Mouse (Mus musculus) olfactory bulb, adult 2 months (tissue): ENCODE data around the gene Zfp28. TPM values are rescaled to one million over a fixed set of nuclear protein-coding genes. Genes with fewer than 3 reads are reported as not detected.
A peak's percentile ranks its signal among the peaks of the same experiment; 100 is the strongest.

ENCODE experiments used
- H3K27ac ChIP-seq: fragments of 200-500 bp; 2 replicates; pipeline ENCODE4 v1.5.1; 2012; ENCODE audit warnings: low read depth, low read length; ENCODE audit not compliant: insufficient read depth
- H3K4me1 ChIP-seq: fragments of 200-500 bp; 2 replicates; pipeline ENCODE4 v1.6.1; 2012; ENCODE audit warnings: low read length; ENCODE audit not compliant: control insufficient read depth, insufficient read depth
- H3K4me3 ChIP-seq: fragments of 200-500 bp; 2 replicates; pipeline ENCODE4 v1.5.1; 2012; ENCODE audit warnings: mild to moderate bottlenecking, low read depth, low read length, moderate library complexity; ENCODE audit not compliant: insufficient read depth
- CTCF ChIP-seq: fragments of 200-500 bp; IDR thresholded peaks from 2 replicates; pipeline ENCODE4 v1.5.1; 2012; ENCODE audit warnings: low read depth, mild to moderate bottlenecking, low read length, moderate library complexity; ENCODE audit not compliant: insufficient read depth
- POLR2A ChIP-seq: fragments of 200-500 bp; IDR thresholded peaks from 2 replicates; pipeline ENCODE4 v1.6.1; 2012; ENCODE audit warnings: mild to moderate bottlenecking, low read depth, low read length, moderate library complexity; ENCODE audit not compliant: insufficient read depth
- WGBS: fragments of 180-500 bp; shearing (Covaris S2); methylation state at CpG from one replicate; pipeline ENCODE4 v1.1.7; 2018; 5-methylcytosine and 5-hydroxymethylcytosine counted together
- polyA plus RNA-seq: library from polyadenylated mRNA; stranded (reverse); fragments of >200 nt; gene quantifications from 2 replicates; pipeline ENCODE4 v1.2.4, GENCODE M21; 2012; ENCODE audit warnings: low replicate concordance; ENCODE audit not compliant: missing spikeins, insufficient read depth, insufficient read length

The Zfp28 gene
- polyA plus RNA-seq, 1 experiment: not detected

GRCm38 (mm10) chr7:6429381-6429780 lies 46.3 kb downstream of the Zfp28 start:
- 83% methylated on average over 3 of the region's 3 CpGs for WGBS

DNA sequence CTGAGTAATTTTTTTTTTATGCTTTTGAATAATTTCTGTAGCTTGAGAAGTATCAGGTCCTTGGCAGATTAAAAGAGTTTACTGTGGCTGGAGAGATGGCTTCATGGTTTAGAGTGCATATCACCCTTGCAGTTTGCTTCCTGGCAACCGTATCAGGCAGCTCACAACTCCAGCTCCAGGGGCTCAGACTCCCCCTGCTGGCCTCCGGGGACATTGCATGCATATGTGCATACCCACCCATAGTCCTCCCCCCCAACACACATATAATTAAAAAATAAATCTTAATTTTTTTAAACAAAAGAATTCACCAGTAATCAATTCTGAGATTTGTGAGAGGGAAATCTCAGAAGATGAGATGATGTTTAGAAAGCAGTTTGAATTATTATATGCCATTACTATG lies 47.2 kb downstream of the Zfp28 start:
- no peak overlapping the region for H3K4me3 ChIP-seq
- 34% methylated on average over 2 of the region's 2 CpGs for WGBS
- TF ChIP-seq CTCF (peak; percentile 30; the same call in 1 of the 2 replicates), POLR2A (no peak)
- H3K4me1 ChIP-seq: peaks cover under 1% of the 10 kb centered on the region; the same call in 1 of the 2 replicates
- H3K27ac ChIP-seq: no peak overlapping the region

More at GRCm38 (mm10) chr7:6429381-6429780, 46.3 kb downstream of the Zfp28 start:
- TF ChIP-seq CTCF: no peak
- TF ChIP-seq POLR2A: no peak
- H3K4me3 ChIP-seq: no peak overlapping the region
- no peak overlapping the region for H3K27ac ChIP-seq
- no peaks in the 10 kb centered on the region for H3K4me1 ChIP-seq

- no peak within 1 kb of the TSS for H3K4me3 ChIP-seq
- H3K4me1 ChIP-seq: peaks cover 3% of the 10 kb centered on the region; the same call in 1 of the 2 replicates
- H3K27ac ChIP-seq: no peak within 1 kb of the TSS
- 78% methylated on average over 3 of the region's 3 CpGs for WGBS
- TF ChIP-seq CTCF (no peak), POLR2A (no peak)
Observed at GRCm38 (mm10) chr7:6438388-6438787, 55.3 kb downstream of the Zfp28 start, which contains the start of gene Olfr1344. Olfr1344 (plus strand) TSS chr7:6438688.

DNA sequence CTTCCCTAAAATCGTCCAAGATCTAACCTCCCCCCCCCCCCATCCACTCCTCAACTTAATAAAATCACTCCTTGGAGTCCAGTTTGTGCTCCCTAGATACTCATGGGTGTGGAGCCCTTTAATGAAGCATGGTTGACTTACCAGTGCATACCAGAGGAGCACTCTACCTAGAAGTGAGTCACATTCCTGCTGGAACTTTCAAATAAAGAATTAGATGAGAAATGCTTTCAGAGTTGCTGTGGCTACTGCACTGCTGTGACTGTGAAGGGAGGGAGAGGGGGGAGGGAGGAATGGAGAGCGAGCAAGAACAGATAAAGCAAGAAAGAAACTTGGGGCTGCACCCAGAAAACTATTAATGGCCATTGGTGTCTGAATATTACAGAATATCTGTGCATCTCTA lies 58.1 kb downstream of the Zfp28 start:
- Histone ChIP-seq H3K4me1 (no peaks in the 10 kb centered on the region), H3K27ac (no peak overlapping the region), H3K4me3 (no peak overlapping the region)
- WGBS: 61% methylated on average over 2 of the region's 2 CpGs
- TF ChIP-seq CTCF (no peak), POLR2A (no peak)

Other genes starting within 250 kb of the Zfp28 start
- not detected in 2 replicates for gene Zfp787, start 227.3 kb upstream of the Zfp28 start, polyA plus RNA-seq
- gene Zfp444, start 211.1 kb upstream of the Zfp28 start, polyA plus RNA-seq: not detected in 2 replicates
- gene Galp, start 186.2 kb upstream of the Zfp28 start, polyA plus RNA-seq: not detected in 2 replicates
- gene Zscan5b, start 161.0 kb upstream of the Zfp28 start, polyA plus RNA-seq: not detected in 2 replicates
- not detected in 2 replicates for gene Epp13, start 130.6 kb upstream of the Zfp28 start, polyA plus RNA-seq
- not detected in 2 replicates for gene Zfp667, start 96.7 kb upstream of the Zfp28 start, polyA plus RNA-seq
- not detected in 2 replicates for gene Zfp583, start 52.0 kb upstream of the Zfp28 start, polyA plus RNA-seq
- not detected in 2 replicates for gene Gm3854, start 39.5 kb upstream of the Zfp28 start, polyA plus RNA-seq
- gene Zfp78, start 20.0 kb upstream of the Zfp28 start, polyA plus RNA-seq: not detected in 2 replicates
- not detected in 2 replicates for gene Smim17, start 15.4 kb downstream of the Zfp28 start, polyA plus RNA-seq
- not detected in 2 replicates for gene Gm20715, start 27.0 kb downstream of the Zfp28 start, polyA plus RNA-seq
- gene Olfr1344, start 55.4 kb downstream of the Zfp28 start, polyA plus RNA-seq: not detected in 2 replicates
- not detected in 2 replicates for gene Olfr1336, start 72.9 kb downstream of the Zfp28 start, polyA plus RNA-seq
- not detected in 2 replicates for gene Olfr1346, start 83.8 kb downstream of the Zfp28 start, polyA plus RNA-seq
- gene Olfr5, start 103.6 kb downstream of the Zfp28 start, polyA plus RNA-seq: not detected in 2 replicates
- gene Olfr1347, start 116.5 kb downstream of the Zfp28 start, polyA plus RNA-seq: not detected in 2 replicates
- not detected in 2 replicates for gene Olfr1348, start 125.5 kb downstream of the Zfp28 start, polyA plus RNA-seq
- gene Olfr1349, start 139.7 kb downstream of the Zfp28 start, polyA plus RNA-seq: not detected in 2 replicates
- not detected in 2 replicates for gene Olfr1350, start 181.5 kb downstream of the Zfp28 start, polyA plus RNA-seq